Mouse (Mus musculus): ENCODE data around the gene Nkiras1.

DNA sequence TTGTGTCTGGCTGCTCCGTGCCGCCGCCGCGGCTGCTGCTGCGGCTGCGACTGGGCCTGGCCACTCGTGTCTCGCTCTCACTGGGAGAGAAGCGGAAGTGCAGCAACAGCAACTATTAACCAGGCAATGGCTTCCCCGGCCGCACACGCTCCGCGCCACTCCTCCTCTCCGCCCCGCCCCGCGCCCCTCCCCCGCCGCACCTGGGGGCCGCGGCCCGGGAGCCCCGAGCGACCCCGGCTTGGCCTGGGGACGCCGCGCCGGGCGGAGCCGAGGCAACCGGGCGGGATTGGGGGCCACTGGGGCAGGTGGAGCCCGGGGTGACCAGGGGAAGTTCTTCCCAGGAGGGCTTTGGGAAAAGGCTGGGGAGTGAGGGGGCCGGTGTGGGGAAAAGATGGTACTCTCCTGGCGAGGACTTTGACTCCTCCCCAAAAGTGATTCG lies 60.8 kb downstream of the Nkiras1 start, which contains the start of gene Ube2e1:
- TF ChIP-seq POLR2A (IDR thresholded peaks at IDR 0.05; ENCODE audit: borderline replicate concordance, insufficient read depth, low read length), result peak; percentile 50; the same call in 1 of the 2 replicates
- no peak for TF ChIP-seq CTCF (IDR thresholded peaks at IDR 0.05; ENCODE audit: borderline replicate concordance, insufficient read depth, low read depth, low read length)

Measured in cerebellum, adult 2 months (tissue).